Mouse (Mus musculus): ENCODE data around the gene Ccdc63.

GRCm38 (mm10) chr5:122089664-122090063 is 51.0 kb downstream of the Ccdc63 start:
- TF ChIP-seq EP300 (IDR thresholded peaks at IDR 0.05; ENCODE audit: low read depth) (no peak), CTCF (IDR thresholded peaks at IDR 0.05; ENCODE audit: low read depth) (no peak)

All from heart, postnatal 0 days (tissue).